Mouse (Mus musculus) kidney, adult 11 months (tissue): Measurements from ENCODE around the gene Smyd5.

Source experiments
- DNase-seq: peaks from one replicate; pipeline ENCODE4 v3.0.0; 2022

Gene Smyd5

DNA sequence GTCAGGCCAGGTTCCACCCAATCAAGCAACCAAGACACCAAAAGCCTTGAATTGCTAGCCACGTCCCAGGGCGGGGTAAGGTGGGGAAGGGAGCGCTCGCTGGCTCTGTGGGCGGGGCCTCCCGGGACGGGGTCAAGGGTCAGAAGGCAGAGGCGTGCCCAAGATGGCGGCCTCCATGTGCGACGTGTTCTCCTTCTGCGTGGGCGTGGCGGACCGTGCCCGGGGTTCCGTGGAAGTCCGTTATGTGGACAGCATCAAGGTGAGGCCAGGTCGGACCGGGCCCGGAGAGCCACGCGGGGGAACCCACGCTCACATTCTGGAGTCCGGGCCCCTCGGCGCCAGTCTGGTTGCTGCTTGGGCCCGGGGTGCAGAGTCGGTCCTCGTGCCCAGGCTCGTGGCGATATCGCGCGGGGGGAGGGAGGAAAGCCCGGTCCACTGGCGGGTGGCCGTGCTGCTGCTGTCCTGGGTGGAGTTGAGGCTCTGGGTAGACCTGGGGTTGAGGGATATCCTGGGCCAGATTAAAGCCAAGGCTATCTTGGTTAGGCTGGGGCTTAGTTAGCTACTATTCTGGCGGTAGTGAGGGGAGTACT is at the start of gene Smyd5:
TSS of gene Smyd5 (plus strand) at position 148 of the 590 bp plus-strand sequence.
- peak; percentile 83 for DNase-seq

DNA sequence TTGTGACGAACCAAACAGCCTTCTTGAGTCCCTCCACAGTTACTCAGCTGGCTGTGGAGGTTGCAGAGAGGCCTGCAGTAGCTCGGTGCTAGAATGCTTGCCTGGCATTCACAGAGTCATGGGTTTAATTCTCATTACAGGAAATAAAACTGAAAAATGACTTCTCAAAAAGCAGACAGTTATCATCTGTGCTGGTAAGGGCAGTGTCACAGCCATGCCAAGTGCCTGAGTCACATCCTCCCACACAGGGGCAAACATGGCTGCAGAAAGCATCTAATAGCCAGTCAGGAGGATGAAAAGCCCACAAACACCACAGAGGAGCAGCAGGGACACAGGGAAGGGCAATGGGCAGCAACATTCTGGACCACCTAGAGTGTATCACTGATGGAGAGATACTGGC is 49.0 kb upstream of the Smyd5 start:
- no peak for DNase-seq

DNA sequence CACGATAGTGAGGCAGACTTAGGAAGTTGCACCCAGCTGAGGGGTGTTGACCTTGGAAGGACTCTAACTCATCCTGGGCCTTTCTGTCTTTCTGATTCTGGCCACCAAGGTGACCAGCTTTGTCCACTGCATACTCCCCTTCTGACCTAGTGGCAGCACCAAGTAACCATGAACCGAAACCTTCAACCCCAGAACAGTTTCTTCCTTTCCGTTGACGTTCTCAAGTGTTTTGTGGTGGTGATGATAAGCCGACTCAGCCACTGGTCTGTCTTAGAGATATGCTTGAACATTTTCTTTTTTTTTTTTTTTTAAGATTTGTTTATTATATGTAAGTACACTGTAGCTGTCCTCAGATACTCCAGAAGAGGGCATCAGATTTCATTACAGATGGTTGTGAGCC is 43.2 kb upstream of the Smyd5 start:
- no peak for DNase-seq

DNA sequence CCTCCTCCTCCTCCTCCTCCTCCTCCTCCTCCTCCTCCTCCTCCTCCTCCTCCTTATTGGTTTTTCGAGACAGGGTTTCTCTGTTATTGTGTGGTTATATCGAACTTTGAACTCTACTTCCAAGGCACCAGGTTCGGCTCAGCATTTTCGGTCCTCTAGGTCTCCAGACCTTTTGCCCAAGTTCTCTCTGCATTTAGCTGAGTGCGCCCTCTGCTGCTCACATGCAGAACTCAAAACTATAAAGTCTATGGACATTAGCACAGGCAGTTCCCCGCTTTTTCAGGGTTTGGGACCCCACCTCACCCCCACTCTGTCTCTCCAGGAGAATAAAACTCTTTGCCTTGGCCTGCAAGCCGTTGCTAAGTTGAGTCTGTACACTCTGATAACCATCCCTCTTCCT is 40.0 kb upstream of the Smyd5 start:
- peak; percentile 70 for DNase-seq

DNA sequence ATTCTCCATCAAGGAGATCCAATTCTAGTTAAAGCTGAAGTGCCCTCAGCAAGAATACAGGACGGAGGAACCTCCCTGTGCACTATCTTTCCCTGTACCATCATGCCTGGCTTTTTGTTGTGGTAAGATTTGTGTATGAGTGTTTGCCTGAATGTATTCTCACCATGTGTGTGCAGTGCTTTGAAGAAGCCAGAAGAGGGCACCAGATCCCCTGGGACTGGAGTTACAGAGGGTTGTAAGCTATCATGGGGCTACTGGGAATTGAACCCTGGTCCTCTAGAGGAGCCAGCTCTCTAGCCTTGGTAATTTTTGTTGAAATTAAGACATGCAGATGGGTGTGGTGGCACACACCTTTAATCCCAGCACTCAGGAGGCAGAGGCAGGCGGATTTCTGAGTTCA is 36.4 kb upstream of the Smyd5 start:
- DNase-seq, result no peak

DNA sequence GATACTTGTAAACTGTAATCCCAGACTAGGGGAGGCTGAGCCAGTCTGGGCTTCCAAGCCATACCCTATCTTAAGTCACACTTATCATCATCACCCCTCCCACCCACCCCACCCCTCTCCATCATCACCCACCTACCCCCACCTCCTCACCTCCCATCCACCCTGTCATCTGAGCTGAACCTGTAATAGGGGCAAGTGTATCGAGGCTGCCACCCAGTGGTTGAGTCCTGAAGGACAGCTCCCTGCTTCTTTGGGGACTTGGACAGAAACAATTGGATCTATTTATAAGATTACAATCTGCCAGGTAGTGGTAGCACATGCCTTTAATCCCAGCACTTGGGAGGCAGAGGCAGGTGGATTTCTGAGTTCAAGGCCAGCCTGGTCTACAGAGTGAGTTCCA is 34.6 kb upstream of the Smyd5 start:
- DNase-seq, result peak; percentile 55

DNA sequence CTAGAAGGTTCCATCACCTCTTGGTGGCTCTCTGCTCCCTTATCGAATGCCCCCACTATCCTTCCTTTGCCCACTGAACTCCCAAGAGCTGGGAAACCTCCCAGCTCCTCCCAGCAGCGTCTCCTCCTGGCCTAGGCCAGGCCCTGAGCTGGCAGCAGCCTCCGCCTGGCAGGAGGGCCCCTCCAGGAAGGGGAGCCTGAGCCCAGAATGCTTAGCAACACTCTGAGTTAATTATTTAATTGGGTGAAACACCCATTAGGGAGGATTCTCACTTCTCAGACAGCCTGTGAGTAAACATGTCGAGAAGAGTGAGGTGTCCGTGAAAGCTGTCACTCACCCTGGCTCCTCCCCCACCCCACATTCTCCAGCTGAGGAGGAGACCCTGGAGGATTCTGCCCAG is 32.1 kb upstream of the Smyd5 start:
- DNase-seq, result peak; percentile 51

DNA sequence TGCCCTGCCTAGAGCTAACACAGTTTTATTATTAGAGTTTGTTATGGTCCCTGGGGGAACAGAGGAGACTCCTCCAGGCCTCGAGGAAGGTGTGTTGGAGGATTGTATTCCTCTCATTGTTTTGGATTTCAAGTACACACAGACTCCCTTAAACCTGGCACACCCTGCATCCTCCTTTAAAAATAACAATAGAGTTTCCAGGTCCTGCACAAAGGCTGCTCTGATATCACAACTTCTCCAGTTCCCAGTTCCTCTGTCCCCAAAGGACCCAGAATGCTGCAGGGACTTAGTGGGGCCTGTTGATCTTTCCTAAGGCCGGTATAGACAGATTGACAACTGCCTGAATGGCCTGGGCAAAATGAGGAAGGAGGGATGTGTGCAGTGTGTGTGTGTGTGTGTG is 29.2 kb upstream of the Smyd5 start:
- DNase-seq, result no peak

DNA sequence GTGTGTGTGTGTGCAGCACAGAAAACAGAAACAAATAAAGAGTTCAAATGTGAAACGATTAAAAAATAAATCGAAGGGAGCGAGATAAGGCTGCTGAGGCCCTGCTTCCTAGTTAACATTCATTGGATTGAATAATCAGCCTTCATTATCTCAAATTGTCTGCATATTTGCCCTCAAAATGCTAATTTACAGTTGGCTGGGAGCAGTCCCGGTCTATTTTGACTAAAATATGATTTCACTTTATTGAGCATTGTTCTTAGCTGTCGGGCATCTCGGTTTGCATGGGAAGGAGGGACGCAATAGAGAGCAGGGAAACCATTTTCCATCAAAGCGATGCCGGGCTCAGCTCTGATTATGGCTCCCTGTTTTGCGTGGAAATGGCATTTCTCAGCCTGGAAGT is 28.8 kb upstream of the Smyd5 start:
- no peak for DNase-seq

DNA sequence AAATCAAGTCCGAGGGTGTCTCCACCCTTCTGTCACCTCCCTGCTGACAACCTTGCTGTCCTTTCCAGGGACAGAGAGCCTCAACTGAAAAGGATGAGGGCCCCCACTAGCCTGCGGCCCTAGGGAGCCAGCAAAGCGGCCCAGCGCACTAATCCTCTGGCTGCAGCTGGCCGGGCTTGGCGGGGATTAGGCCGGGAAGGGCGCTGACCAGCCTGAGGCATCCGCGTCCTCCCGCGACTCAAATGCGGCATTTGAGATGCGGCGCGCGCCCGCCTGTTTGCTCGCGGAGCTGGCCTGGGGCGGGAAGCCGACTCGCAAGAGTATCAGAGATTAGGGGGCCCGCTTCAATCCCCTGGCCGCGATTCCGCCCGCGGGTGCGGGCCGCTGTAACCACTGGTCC is 22.8 kb upstream of the Smyd5 start:
- no peak for DNase-seq

DNA sequence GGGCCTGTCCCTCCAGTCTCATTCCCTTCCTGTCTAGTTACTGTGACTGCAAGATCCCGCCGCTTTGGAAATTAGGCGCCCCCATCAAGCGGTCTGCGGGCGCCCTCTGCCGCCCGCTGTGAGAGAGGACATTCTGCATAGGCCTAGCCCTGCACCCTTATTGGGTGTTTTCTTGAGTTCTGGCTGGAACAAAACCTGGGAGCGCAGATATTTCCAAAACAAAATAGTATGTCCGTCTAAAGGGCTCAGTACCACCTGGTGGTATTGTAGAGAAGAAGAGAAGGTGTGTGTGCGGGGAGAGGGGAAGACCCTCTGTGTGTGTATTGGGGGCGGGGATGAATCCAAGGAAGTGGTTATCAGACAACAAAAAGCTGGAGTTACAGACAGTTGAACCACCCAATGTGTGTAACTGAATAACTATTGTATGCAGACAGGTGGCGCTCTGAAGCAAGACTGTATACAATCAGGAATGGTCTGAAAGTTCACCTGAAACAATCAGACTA is 21.0 kb upstream of the Smyd5 start:
- DNase-seq, result peak; percentile 40

DNA sequence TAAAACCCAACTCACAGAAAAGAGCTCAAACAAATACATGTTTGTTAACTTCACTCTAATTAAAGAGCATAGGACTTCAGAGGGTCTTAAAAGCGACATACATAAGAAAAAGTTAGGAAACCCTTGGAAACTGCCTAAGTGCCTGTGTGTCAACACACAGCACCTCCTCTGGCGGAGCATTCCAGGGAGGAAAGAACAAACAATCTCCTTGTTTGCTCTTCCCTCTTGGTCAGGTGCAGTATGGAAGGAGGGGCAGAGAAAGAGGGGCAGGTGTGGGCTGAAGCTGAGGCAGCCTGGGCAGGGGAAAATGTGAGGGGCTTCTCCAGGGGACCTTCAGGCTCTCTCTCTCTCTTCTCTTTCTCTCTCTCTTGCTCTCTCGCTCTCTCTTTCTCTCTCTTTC is 16.0 kb upstream of the Smyd5 start:
- no peak for DNase-seq

DNA sequence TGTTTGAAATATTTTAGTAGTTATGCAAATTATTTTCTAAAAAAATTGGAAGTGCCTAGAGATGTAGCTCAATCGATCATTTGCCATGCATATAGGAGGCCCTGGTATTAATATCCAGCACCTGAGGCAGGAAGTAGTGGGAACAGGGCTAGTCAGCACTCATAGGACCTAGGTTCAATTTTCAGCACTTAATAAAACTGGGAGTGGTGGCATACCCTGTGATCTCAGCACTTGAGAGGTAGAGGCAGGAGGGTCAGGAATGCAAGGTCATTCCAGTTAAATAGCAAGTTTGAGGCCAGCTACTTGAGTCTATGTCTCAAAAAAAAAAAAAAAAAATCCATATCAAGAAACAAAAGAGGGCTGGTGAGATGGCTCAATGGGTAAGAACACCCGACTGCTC is 12.6 kb upstream of the Smyd5 start:
- no peak for DNase-seq

DNA sequence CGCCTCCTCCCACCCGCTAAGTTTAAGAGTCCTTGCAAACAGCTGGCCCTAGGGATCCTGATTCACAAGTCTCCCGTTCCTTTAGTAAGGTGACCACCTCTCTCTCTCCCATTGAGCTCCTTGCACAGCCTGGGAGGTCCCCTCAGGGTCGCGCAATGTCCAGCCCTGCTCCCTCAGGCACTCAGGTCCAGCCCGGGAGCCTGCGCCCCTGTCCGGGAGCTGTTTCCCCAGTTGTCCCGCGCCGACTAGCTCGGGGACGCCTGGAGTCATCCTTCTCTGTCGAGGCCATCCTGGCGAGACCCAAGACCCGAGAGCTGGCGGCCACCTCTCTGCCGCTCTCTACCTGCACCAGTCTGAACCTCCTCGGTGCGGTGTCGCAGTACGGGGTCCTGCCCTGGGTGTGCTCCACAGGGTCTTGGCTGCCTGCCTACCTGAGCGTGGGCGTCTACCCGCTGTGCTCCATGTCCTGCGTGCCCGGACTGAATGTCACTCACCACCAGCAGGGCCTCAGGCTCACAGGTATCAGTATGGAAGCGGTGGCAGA is 7.9 kb upstream of the Smyd5 start, which contains the start of gene Noto:
TSS of gene Noto (plus strand) at position 51 of the 544 bp plus-strand sequence.
- DNase-seq, result no peak

DNA sequence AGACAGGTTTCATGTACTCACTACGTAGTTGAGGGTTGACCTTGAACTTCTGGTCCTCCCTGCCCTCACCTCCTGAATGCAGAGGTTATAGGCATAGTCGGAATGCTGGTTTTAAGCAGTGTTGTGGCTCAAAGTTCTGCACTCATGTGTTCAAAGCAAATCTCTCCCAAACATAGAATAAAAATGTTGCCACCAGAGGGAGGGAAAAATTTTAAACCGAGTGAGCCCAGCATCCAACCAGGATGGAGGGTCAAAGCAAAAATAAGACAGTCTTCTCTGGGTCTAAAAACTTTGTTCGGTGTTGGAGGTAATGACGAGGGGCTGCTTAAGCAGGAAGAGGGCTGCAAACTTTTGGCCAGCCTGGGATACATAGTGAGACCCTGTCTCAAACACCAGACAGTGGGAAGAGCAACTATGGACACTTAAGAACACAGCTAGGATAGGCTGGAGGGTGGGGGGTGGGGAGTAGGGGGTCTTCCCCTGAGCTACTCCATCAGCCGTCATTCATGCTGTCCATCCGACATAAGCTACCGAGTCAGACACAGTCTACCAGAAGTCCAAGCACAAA is 431 bp upstream of the Smyd5 start:
- no peak for DNase-seq

DNA sequence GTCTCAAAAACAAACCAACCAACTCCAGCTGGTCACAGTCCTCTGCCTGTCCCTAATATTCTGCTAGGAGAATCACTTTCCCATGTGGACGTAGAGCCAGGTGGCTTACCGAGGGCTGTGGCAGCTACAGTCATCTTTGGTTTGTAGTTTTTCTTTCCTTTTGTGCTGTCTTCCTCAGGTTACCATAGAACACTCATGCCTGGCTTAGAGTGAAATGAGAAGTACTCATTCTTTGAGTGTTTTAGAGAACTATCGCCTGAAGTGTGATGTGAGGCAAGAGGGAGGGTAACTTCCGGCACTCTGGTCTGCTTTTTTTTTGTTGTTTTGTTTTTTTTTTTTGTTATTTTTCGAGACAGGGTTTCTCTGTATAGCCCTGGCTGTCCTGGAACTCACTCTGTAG is 2.1 kb downstream of the Smyd5 start:
- no peak for DNase-seq

DNA sequence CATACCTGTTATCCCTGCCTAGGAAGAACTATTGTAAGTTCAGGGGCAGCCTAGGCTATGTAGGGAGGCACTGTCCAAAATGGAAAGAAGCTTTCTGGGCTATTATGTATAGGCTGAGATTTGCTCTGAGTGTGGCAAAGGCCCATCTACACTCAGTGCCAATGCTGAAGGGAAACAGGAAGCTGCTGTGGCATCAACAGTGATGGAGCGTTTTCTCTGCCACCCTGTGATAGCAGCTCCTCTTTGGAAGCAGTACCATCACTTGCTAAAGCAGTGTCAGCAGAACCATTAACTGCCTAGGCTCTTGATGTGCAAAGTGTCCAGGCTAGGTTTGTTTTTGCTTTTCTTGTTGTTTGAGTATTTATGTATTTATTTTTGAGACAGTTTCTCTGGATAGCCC is 4.4 kb downstream of the Smyd5 start:
- no peak for DNase-seq

DNA sequence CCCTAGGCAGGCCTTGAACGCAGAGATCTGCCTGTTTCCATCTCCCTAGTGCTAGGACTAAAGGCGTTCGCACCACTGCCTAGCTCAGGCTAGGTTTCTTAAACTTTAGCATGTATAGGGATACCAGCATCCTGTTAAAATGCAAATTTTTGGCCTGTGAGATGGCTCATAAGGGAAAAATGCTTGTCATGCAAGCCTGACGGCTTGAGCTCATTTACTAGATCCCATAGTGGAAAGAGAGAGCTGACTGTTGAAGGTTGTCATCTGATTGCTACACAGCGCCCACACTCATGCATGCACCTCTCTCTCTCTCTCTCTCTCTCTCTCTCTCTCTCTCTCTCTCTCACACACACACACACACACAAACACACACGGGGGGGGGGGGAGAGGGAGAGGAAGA is 4.8 kb downstream of the Smyd5 start:
- DNase-seq, result no peak

DNA sequence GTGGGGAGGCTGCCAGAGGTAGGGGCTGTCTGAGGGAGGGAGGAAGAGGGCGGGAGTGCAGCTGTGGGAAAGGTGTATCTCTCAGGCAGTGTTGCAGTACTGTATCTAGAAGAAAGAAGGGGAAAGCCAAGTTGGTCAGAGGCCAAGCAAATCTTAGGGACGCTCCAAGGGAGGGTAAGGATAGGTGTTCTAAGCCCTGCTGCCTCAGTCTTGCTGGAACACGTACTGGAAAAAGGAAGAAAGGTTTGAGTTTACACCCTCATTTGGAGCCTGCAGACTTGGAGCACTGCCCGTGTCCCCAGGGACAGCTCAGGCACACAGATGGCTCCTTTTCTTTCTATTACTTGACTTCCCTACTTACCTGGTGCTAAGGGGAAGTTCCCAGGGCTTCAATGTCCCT is 9.4 kb downstream of the Smyd5 start:
- DNase-seq, result no peak

DNA sequence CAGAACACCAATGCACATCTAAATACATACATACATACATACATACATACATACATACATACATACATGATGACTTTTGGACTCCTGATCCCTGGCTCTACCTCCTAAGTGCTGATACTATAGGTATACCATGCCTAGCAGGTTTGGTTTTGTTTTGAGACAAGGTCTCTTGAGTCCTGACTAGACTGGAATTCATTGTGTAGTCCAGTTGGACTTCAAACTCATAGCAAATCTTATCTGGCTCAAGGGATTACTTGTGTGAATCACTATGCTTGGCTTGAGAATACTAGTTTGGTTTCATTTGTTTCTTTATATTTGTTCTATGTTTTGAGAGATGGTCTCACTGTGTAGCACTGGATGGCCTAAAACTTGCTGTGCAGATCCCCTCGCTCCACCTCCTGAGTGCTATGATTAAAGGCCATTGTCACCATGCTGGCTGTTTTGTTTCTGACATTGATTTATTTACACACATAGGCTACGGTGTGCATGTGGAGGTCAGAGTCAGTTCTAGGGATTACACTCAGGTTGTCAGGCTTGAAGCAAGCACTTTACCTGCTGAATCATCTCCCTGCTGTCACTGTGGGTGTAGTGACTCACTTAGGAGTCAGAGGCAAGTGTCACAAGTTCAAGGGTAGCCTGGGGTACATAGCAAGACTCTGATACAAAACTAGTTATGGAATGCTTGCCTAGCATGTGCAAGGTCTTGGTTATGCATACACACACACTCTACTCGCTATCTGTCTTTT is 11.9 kb downstream of the Smyd5 start:
- DNase-seq, result no peak

DNA sequence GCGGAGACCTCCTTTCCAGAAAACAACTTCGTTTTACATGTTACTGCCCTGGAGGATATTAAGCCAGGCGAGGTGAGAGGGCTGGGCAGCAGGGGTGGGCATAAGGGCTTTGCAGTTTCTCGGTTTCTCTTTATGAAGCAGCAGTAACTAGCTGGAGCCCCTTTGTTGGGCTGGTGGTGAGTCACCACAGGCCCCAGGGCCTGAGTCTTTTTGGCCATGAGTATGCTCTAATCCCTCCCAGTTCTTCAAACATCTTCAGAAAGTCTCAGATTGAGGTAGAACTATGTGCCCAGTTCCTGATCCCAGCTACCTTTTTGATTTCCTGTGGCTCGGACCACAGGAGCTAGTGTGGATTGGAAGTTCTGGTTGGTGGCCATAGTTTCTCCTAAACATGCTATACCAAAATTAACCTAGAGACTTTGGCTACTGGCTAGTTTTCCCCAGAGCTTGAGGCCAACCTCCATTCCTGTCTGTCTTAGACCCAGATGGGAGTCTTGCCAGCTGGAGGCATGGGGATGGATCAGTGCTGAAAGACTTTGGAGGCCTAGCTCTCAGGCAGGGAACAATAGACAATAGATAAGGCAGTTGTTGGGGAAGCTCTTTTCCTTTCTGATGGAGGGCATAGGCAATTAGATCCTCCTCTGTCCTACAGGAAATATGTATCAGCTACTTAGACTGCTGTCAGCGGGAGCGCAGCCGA is 12.6 kb downstream of the Smyd5 start:
- DNase-seq, result no peak

DNA sequence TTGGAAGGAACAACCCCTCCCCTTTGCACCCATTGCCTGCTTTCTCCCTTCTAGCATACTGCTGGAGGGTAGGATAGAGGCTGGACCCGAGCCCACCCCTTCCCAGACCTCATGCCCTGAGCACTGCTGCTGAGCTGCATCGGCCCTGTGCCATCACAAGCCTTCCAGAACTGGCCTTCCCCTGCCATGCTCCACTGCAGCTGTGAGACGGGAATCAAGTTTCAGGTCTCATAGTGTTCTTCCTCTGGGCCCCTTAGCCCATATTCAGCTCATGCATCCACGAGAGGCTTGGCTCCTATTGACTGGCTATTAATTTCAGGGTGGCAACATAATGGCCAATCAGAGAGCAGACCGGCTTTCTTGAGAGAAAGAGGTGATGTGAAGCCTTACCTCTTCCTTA is 13.5 kb downstream of the Smyd5 start:
- DNase-seq, result no peak

DNA sequence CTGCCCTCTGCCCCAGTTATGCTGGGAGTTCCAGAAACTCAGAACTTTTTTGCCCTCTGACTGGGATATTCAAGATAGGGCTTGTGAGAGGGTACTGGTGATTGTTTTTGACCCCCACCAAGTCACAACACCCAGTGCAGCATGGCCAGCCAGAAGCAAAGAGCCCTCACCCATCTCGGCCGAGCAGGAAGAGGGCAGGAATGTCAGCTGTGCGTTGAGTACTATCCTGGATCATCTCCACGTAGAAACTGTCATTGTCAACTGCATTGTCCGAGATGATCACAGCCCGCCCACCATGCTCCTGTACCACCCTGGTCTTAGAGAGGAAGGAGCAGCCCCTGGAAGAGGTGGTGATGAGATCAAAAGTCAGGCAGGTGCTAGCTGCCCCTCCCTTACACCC is 15.6 kb downstream of the Smyd5 start:
- DNase-seq, result no peak
